Mouse (Mus musculus) layer of hippocampus, adult 9-11 months (tissue): ENCODE measurements around the gene Aicda.
A peak's percentile ranks its signal among the peaks of the same experiment; 100 is the strongest.
"Not testable (repeated sequence)": the region's sequence is repeated elsewhere in the genome, so short reads cannot be mapped to it uniquely, and the experiment has no call there.

Experiments
- DNase-seq: peaks from one replicate; pipeline ENCODE4 v3.0.0; 2022

Gene Aicda

GRCm38 (mm10) chr6:122553606-122554005, at the start of gene Aicda:
Gene Aicda, plus strand, starts transcription at chr6:122553801.
- no peak for DNase-seq

GRCm38 (mm10) chr6:122505041-122505440, 48.6 kb upstream of the Aicda start:
- no peak for DNase-seq

- DNase-seq = no peak
Observed at GRCm38 (mm10) chr6:122505545-122505944, 48.1 kb upstream of the Aicda start, which contains the start of gene Mfap5. Gene Mfap5, plus strand, starts transcription at chr6:122505845.

- DNase-seq = no peak
Observed at GRCm38 (mm10) chr6:122508494-122508893, 45.1 kb upstream of the Aicda start.

- no peak for DNase-seq
Observed at GRCm38 (mm10) chr6:122512914-122513878, 40.4 kb upstream of the Aicda start.

GRCm38 (mm10) chr6:122514312-122514711, 39.3 kb upstream of the Aicda start:
- no peak for DNase-seq

- not testable (repeated sequence) for DNase-seq
Observed at GRCm38 (mm10) chr6:122515762-122516161, 37.8 kb upstream of the Aicda start.

GRCm38 (mm10) chr6:122517668-122518067, 35.9 kb upstream of the Aicda start:
- DNase-seq = no peak

- DNase-seq = no peak
Observed at GRCm38 (mm10) chr6:122519384-122519783, 34.2 kb upstream of the Aicda start.

- DNase-seq = no peak
Observed at GRCm38 (mm10) chr6:122522595-122522994, 31.0 kb upstream of the Aicda start.

GRCm38 (mm10) chr6:122523289-122523688, 30.3 kb upstream of the Aicda start:
- no peak for DNase-seq

GRCm38 (mm10) chr6:122527596-122527995, 26.0 kb upstream of the Aicda start:
- no peak for DNase-seq

- DNase-seq = no peak
Observed at GRCm38 (mm10) chr6:122528136-122528535, 25.5 kb upstream of the Aicda start.

GRCm38 (mm10) chr6:122531466-122532174, 22.0 kb upstream of the Aicda start:
- no peak for DNase-seq

- no peak for DNase-seq
Observed at GRCm38 (mm10) chr6:122532883-122533302, 20.7 kb upstream of the Aicda start.

GRCm38 (mm10) chr6:122534032-122534431, 19.6 kb upstream of the Aicda start:
- no peak for DNase-seq

- DNase-seq = no peak
Observed at GRCm38 (mm10) chr6:122539564-122539963, 14.0 kb upstream of the Aicda start.

GRCm38 (mm10) chr6:122542459-122542858, 11.1 kb upstream of the Aicda start:
- DNase-seq = not testable (repeated sequence)

GRCm38 (mm10) chr6:122543574-122543973, 10.0 kb upstream of the Aicda start:
- DNase-seq = no peak

- no peak for DNase-seq
Observed at GRCm38 (mm10) chr6:122544672-122545071, 8.9 kb upstream of the Aicda start.

GRCm38 (mm10) chr6:122545289-122545882, 8.2 kb upstream of the Aicda start:
- peak; percentile 12 for DNase-seq

GRCm38 (mm10) chr6:122545948-122546347, 7.7 kb upstream of the Aicda start:
- no peak for DNase-seq

- DNase-seq = no peak
Observed at GRCm38 (mm10) chr6:122554102-122554501, 501 bp downstream of the Aicda start.
